Mouse (Mus musculus) spleen, adult 10 weeks (tissue): ENCODE results near the gene Snrpd2. TPM values are rescaled to one million over a fixed set of nuclear protein-coding genes. Genes with fewer than 3 reads are reported as not detected.

Experiments used
- polyA plus RNA-seq: library from polyadenylated mRNA; stranded (reverse); fragments of 350-450 nt; fragmentation: Illumina TruSeq; extraction: RNeasy Lipid Tissue Mini Kit (QIAGEN cat#74804); gene quantifications from one replicate; pipeline ENCODE4 v1.2.3, GENCODE M21; 2015; ENCODE audit warnings: low replicate concordance; ENCODE audit not compliant: insufficient read depth

The Snrpd2 gene
- 28.2 TPM for polyA plus RNA-seq

DNA sequence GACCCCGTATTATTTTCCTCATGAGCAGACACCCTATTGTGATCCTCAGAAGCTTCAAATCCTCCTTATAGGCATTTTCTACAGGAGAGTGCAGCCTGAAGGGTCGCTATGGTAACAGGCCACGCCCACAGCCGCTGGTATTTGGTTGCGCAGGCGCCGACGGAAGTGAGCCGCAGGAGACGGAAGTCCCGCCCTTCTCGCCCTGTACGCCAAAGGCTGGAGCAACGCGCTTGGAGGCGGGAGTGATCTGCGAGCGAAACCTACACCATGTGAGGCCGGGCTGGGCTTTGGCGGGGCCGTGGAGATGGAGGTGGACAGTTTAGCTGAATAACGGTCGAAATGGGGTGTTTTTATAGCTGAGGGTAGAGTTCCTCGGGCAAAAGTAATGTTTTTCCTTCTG is at the start of gene Snrpd2:
Snrpd2 (plus strand) TSS at position 97 of the 400 bp plus-strand sequence.

DNA sequence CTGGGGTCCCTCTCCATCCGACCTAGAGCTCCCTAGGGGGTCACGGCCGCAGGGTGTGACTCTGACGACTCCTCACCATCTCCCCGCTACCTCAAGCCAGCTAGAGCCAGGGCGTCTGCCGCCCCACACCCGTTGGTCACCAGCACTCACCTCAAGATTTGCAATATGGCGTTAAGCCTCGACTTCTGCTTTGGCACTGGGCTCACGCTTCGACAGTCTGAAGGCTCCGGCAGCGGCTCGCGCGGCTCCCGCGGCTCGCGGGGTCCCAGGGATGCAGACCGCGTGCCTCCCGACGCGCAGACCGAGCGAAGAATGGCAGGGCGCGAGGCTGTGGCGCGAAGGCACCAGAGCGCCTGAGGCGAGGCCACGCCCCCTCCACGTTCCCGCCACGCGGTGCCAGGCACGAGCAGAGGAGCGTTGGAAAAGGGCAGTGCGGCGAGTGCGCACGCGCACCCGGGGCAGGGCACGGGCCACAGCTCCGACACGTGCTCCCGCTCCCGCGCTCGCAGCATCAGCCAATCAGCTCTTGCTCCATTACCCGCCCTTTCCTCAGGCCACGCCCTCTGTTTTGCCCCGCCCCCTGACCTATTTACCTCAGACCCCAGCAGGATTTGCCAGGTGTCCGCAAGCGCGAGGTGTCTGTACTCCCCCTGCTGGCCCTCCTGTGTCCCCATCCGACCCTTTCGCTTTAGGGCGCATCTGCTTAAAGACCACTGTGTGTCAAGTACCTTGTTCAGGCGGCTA is 31.3 kb upstream of the Snrpd2 start, which contains the start of gene Gm4969:
Gm4969 (minus strand) TSS at position 341 of the 744 bp plus-strand sequence.

GRCm38 (mm10) chr7:19119631-19120429 is 29.7 kb upstream of the Snrpd2 start, which contains the start of gene Fbxo46:
Gene Fbxo46, plus strand, starts transcription at chr7:19119859.

GRCm38 (mm10) chr7:19148875-19149541 is 514 bp upstream of the Snrpd2 start, which contains the start of gene Qpctl:
Gene Qpctl, minus strand, starts transcription at chr7:19149291.

GRCm38 (mm10) chr7:19165656-19166423 is 16.3 kb downstream of the Snrpd2 start, which contains the start of gene Gipr:
Gene Gipr, minus strand, starts transcription at chr7:19166127.

DNA sequence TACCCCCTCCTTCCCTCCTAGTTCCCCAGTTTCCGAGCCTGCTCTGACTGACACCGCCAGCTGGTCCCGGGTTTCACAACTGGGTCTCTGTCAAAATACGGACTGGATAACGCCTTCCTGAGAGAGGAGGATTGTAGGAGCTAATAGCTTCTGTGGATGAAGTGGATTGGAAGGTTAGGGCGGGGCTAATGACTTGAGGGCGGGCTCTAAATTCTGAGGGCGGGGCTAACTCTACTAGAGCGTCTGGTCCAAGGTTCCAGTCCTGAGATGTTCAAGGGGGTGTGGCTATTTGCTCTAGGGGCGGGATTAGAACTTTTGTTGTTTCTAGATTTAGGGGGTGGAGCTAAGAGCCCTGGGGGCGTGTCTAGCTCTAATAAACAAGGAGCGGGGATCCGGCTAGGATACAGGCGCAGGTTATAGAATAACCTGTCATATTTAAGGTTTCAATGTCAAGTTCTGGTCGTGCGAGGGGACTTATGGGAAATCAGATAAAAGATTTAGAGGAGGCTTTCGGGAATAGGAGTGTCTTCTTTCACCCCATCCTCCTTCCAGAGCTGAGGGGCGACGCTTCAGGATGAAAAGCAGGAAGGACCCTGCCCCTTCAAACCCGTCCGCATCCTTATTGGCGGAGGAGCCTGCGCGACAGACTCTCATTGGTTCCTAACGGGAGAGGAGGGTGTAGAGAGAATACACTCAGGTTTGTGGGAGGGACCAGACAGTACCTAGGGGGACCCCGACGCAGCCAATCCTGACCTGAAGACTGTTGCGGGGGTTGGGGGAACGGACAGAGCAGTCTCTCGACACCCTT is 26.4 kb downstream of the Snrpd2 start, which contains the start of gene Eml2:
Eml2 (plus strand) TSS at position 714 of the 808 bp plus-strand sequence.

Other genes with a start within 250 kb of the Snrpd2 start
- 17.3 TPM for gene Ccdc61, start 239.3 kb upstream of the Snrpd2 start, polyA plus RNA-seq
- gene Nova2, start 223.8 kb upstream of the Snrpd2 start, polyA plus RNA-seq: 0.76 TPM
- gene Nanos2, start 162.3 kb upstream of the Snrpd2 start, polyA plus RNA-seq: not detected
- gene Mypop, start 158.5 kb upstream of the Snrpd2 start, polyA plus RNA-seq: 0.73 TPM
- 6.8 TPM for gene Irf2bp1, start 145.7 kb upstream of the Snrpd2 start, polyA plus RNA-seq
- not detected for gene Foxa3, start 126.2 kb upstream of the Snrpd2 start, polyA plus RNA-seq
- 43.3 TPM for gene Sympk, start 125.3 kb upstream of the Snrpd2 start, polyA plus RNA-seq
- not detected for gene Rsph6a, start 95.0 kb upstream of the Snrpd2 start, polyA plus RNA-seq
- 5.3 TPM for gene Dmwd, start 73.5 kb upstream of the Snrpd2 start, polyA plus RNA-seq
- 37.1 TPM for gene Dmpk, start 65.9 kb upstream of the Snrpd2 start, polyA plus RNA-seq
- gene Six5, start 55.1 kb upstream of the Snrpd2 start, polyA plus RNA-seq: 2.0 TPM
- gene Gm4969, start 31.4 kb upstream of the Snrpd2 start, polyA plus RNA-seq: 0.11 TPM
- 2.9 TPM for gene Fbxo46, start 29.9 kb upstream of the Snrpd2 start, polyA plus RNA-seq
- 9.4 TPM for gene Qpctl, start 431 bp upstream of the Snrpd2 start, polyA plus RNA-seq
- gene Gipr, start 16.4 kb downstream of the Snrpd2 start, polyA plus RNA-seq: not detected
- 6.2 TPM for gene Eml2, start 26.7 kb downstream of the Snrpd2 start, polyA plus RNA-seq
- gene Gpr4, start 62.8 kb downstream of the Snrpd2 start, polyA plus RNA-seq: 4.4 TPM
- 17.4 TPM for gene Opa3, start 78.6 kb downstream of the Snrpd2 start, polyA plus RNA-seq
- gene Vasp, start 122.1 kb downstream of the Snrpd2 start, polyA plus RNA-seq: 295 TPM
- gene Ppm1n, start 130.3 kb downstream of the Snrpd2 start, polyA plus RNA-seq: 1.3 TPM
- gene Rtn2, start 132.9 kb downstream of the Snrpd2 start, polyA plus RNA-seq: 1.8 TPM
- 1.4 TPM for gene Fosb, start 160.3 kb downstream of the Snrpd2 start, polyA plus RNA-seq
- gene Ercc1, start 195.1 kb downstream of the Snrpd2 start, polyA plus RNA-seq: 15.9 TPM
- 7.3 TPM for gene Cd3eap, start 209.8 kb downstream of the Snrpd2 start, polyA plus RNA-seq
- gene Ppp1r13l, start 210.0 kb downstream of the Snrpd2 start, polyA plus RNA-seq: 0.11 TPM
- 21.4 TPM for gene Ercc2, start 232.3 kb downstream of the Snrpd2 start, polyA plus RNA-seq